Mouse (Mus musculus) stomach, postnatal 0 days (tissue): Measurements from ENCODE around the gene Fam83d. TPM values are rescaled to one million over a fixed set of nuclear protein-coding genes. Genes with fewer than 3 reads are reported as not detected.

Experiments used
- ATAC-seq: fragments of 200-750 bp; cut with Nextera tagmentation; 2 replicates; pipeline ENCODE4 v1.8.0; 2017; ENCODE audit not compliant: low FRiP score, low TSS enrichment
- DNase-seq: peaks from one replicate; pipeline ENCODE4 v3.0.0-alpha.2; 2016; ENCODE audit warnings: low spot score
- H3K27ac ChIP-seq: fragments of 300-500 bp; sonication (generic); replicated peaks from 2 replicates; pipeline ENCODE4 v1.5.1; 2014; ENCODE audit warnings: mild to moderate bottlenecking, control low read depth
- H3K27me3 ChIP-seq: fragments of 300-500 bp; sonication (generic); 2 replicates; pipeline ENCODE4 v1.6.1; 2014; ENCODE audit warnings: low read length; ENCODE audit not compliant: control insufficient read depth, insufficient read depth
- H3K36me3 ChIP-seq: fragments of 300-500 bp; sonication (generic); 2 replicates; pipeline ENCODE4 v1.6.1; 2014; ENCODE audit warnings: low read length, mixed read lengths; ENCODE audit not compliant: control insufficient read depth, insufficient read depth
- H3K4me1 ChIP-seq: fragments of 300-500 bp; sonication (generic); replicated peaks from 2 replicates; pipeline ENCODE4 v1.6.1; 2014; ENCODE audit warnings: antibody characterized with exemption; ENCODE audit not compliant: control insufficient read depth, insufficient read depth
- H3K4me2 ChIP-seq: fragments of 300-500 bp; sonication (generic); replicated peaks from 2 replicates; pipeline ENCODE4 v1.6.1; 2014; ENCODE audit warnings: low read depth, mild to moderate bottlenecking, control low read depth, moderate library complexity
- H3K4me3 ChIP-seq: fragments of 300-500 bp; sonication (generic); 2 replicates; pipeline ENCODE4 v1.5.1; 2014; ENCODE audit warnings: low read depth, low read length, control low read depth
- H3K9ac ChIP-seq: fragments of 300-500 bp; sonication (generic); 2 replicates; pipeline ENCODE4 v1.6.1; 2014; ENCODE audit warnings: mild to moderate bottlenecking, low read length, control low read depth, mixed read lengths
- H3K9me3 ChIP-seq: fragments of 300-500 bp; sonication (generic); 2 replicates; pipeline ENCODE4 v1.6.1; 2016; ENCODE audit warnings: low read length; ENCODE audit not compliant: control insufficient read depth
- CTCF ChIP-seq: IDR thresholded peaks from 2 replicates; pipeline ENCODE4 v1.5.1; 2016; ENCODE audit warnings: antibody characterized with exemption, low read depth, mild to moderate bottlenecking, moderate library complexity
- EP300 ChIP-seq: optimal IDR thresholded peaks from 2 replicates; pipeline ENCODE3; 2016; ENCODE audit warnings: antibody characterized with exemption
- WGBS: fragments of 180-500 bp; shearing (Covaris S2); extraction: QIAGEN DNeasy Blood & Tissue Kit; methylation state at CpG from one replicate; pipeline ENCODE4 v1.1.7; 2014; 5-methylcytosine and 5-hydroxymethylcytosine counted together
- polyA plus RNA-seq: library from polyadenylated mRNA; unstranded; fragments of >200 nt; fragmentation: Nextera tagmentation; extraction: Ambion mirVana; gene quantifications from 2 replicates; pipeline ENCODE4 v1.2.1, GENCODE M21; 2015

Gene Fam83d
- polyA plus RNA-seq, 1 experiment from 2014 or later, result 61.3 TPM

GRCm38 (mm10) chr2:158739113-158739512, 28.8 kb upstream of the Fam83d start:
- H3K4me1 ChIP-seq, result 0 out of 2 replicates have a peak, but pooled peaks cover 2% of the 10 kb centered on the region
- no peak overlapping the region for H3K4me3 ChIP-seq
- ATAC-seq (no peak), DNase-seq (no peak)
- TF ChIP-seq EP300, result no peak
- TF ChIP-seq CTCF, result no peak
- no peak overlapping the region for H3K27ac ChIP-seq
- H3K27me3 ChIP-seq, result no peaks in the 10 kb centered on the region
- no peaks in the 10 kb centered on the region for H3K9me3 ChIP-seq
- H3K9ac ChIP-seq, result no peak overlapping the region
- no peaks in the 10 kb centered on the region for H3K36me3 ChIP-seq
- 86% methylated on average over 3 of the region's 3 CpGs for WGBS
- no peak overlapping the region for H3K4me2 ChIP-seq

GRCm38 (mm10) chr2:158741011-158741501, 26.8 kb upstream of the Fam83d start:
- Histone ChIP-seq H3K4me2 (no peak overlapping the region), H3K27ac (no peak overlapping the region), H3K9me3 (no peaks in the 10 kb centered on the region), H3K27me3 (no peaks in the 10 kb centered on the region), H3K4me1 (no peaks in the 10 kb centered on the region), H3K4me3 (no peak overlapping the region), H3K36me3 (no peaks in the 10 kb centered on the region), H3K9ac (no peak overlapping the region)
- ATAC-seq (no peak), DNase-seq (no peak)
- TF ChIP-seq CTCF (no peak), EP300 (no peak)
- WGBS, result 66% methylated on average over 9 of the region's 9 CpGs

- H3K4me2 ChIP-seq, result no peak overlapping the region
- DNase-seq, result no peak
Observed at GRCm38 (mm10) chr2:158742431-158742830, 25.5 kb upstream of the Fam83d start.

GRCm38 (mm10) chr2:158743518-158744141, 24.3 kb upstream of the Fam83d start:
- H3K27ac ChIP-seq, result no peak overlapping the region
- no peak overlapping the region for H3K4me2 ChIP-seq
- no peaks in the 10 kb centered on the region for H3K27me3 ChIP-seq
- no peaks in the 10 kb centered on the region for H3K4me1 ChIP-seq
- TF ChIP-seq CTCF, result no peak
- no peak for TF ChIP-seq EP300
- no peak for ATAC-seq
- DNase-seq, result no peak
- H3K4me3 ChIP-seq, result no peak overlapping the region
- no peaks in the 10 kb centered on the region for H3K36me3 ChIP-seq
- no peaks in the 10 kb centered on the region for H3K9me3 ChIP-seq
- 88% methylated on average over 11 of the region's 11 CpGs for WGBS
- no peak overlapping the region for H3K9ac ChIP-seq

More at GRCm38 (mm10) chr2:158742431-158742830, 25.5 kb upstream of the Fam83d start:
- no peak overlapping the region for H3K27ac ChIP-seq
- H3K9ac ChIP-seq, result no peak overlapping the region
- H3K4me1 ChIP-seq, result no peaks in the 10 kb centered on the region
- no peak for ATAC-seq
- TF ChIP-seq EP300 (no peak), CTCF (no peak)
- no peak overlapping the region for H3K4me3 ChIP-seq
- H3K36me3 ChIP-seq, result no peaks in the 10 kb centered on the region
- 72% methylated on average over 5 of the region's 5 CpGs for WGBS
- no peaks in the 10 kb centered on the region for H3K9me3 ChIP-seq
- H3K27me3 ChIP-seq, result no peaks in the 10 kb centered on the region

- 0 out of 2 replicates have a peak, but pooled peaks have one; percentile 18 for ATAC-seq
- no peak overlapping the region for H3K27ac ChIP-seq
- DNase-seq, result peak; percentile 26
- H3K4me1 ChIP-seq, result no peaks in the 10 kb centered on the region
- no peaks in the 10 kb centered on the region for H3K36me3 ChIP-seq
- H3K9ac ChIP-seq, result no peak overlapping the region
- TF ChIP-seq CTCF (peak; percentile 86), EP300 (no peak)
- WGBS, result 36% methylated on average over 2 of the region's 2 CpGs
- H3K9me3 ChIP-seq, result no peaks in the 10 kb centered on the region
- no peaks in the 10 kb centered on the region for H3K27me3 ChIP-seq
- H3K4me3 ChIP-seq, result no peak overlapping the region
- H3K4me2 ChIP-seq, result no peak overlapping the region
Observed at GRCm38 (mm10) chr2:158745049-158745482, 22.8 kb upstream of the Fam83d start.

- ATAC-seq (no peak), DNase-seq (no peak)
- H3K36me3 ChIP-seq, result no peaks in the 10 kb centered on the region
- H3K9ac ChIP-seq, result no peak overlapping the region
- H3K27me3 ChIP-seq, result no peaks in the 10 kb centered on the region
- no peak overlapping the region for H3K4me3 ChIP-seq
- no peaks in the 10 kb centered on the region for H3K9me3 ChIP-seq
- no peak overlapping the region for H3K27ac ChIP-seq
- 53% methylated on average over 11 of the region's 11 CpGs for WGBS
- H3K4me1 ChIP-seq, result no peaks in the 10 kb centered on the region
- H3K4me2 ChIP-seq, result no peak overlapping the region
- TF ChIP-seq EP300 (no peak), CTCF (no peak)
Observed at GRCm38 (mm10) chr2:158746164-158746563, 21.7 kb upstream of the Fam83d start.
